Comparison of ENCODE assay signal across 22 mouse cellular contexts in the genomic region with DNA sequence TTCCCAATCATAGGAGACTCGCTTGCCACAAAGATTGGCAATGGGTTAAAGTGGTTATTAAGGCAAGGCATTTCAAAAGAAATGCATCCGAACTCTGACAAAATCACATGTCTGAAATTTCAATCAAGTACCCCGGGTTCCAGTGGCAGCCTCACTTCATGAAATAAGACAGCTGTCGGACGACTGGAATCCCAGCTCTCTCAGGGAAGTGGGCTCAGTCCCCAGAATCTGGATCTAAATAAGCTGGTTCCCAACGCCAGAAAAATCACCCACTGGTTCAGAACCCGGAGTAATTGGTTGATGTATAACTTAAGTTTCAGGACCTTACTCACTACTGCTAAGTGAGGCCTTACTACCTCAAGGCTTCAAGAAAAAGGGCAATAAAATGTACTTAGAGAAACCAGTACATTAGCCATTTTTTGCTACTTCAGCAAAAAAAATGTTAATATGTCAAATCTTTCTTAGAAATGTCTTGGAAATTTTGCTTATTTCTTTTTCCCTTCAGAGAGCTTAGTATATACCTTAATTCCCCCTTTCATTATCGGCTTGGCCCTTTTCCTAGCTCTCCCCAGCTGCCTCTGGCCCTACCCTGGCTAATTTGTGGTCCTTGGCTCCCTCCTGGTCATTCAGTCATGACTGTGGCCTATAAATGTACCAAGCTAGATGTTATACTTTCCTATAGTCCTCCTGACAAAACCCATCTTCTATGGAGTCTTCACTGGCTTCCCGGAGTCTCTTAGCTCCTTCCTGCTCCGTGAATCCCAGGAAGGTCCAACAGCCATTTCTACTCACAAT.
DNase-seq lines count a peak whose midpoint lies in the region; ATAC-seq and TF ChIP-seq lines count a peak whose summit lies in the region.
"Had no signal": no experiment of that assay in that cellular context is flagged by ENCODE, and none has a peak within 500 bp of the region (broad histone marks: within the 10 kb centered on the region; RNA-seq: fewer than 3 reads in every experiment).

No protein-coding gene starts in this region.

- no peak overlapping the region for H3K4me2 ChIP-seq in forebrain, embryonic 16.5 days (ENCODE audit: low read length)
- no peak overlapping the region for H3K4me2 ChIP-seq in forebrain, embryonic 15.5 days (replicated peaks)
- H3K4me2 ChIP-seq in kidney, embryonic 15.5 days, result peak overlapping the region; percentile 39; the same call in 1 of the 2 replicates
- no peak overlapping the region for H3K4me2 ChIP-seq in lung, embryonic 16.5 days (ENCODE audit: low read depth, low read length)
- H3K4me2 ChIP-seq in lung, postnatal 0 days (replicated peaks; ENCODE audit: low read depth, low read length), result no peak overlapping the region
- H3K4me2 ChIP-seq: heart, embryonic 12.5 days; hindbrain, embryonic 15.5 days; limb, embryonic 13.5 days; liver, embryonic 11.5 days; midbrain, embryonic 15.5 days had no signal

- H3K4me3 ChIP-seq in forebrain, embryonic 16.5 days (replicated peaks; ENCODE audit: low read length), result no peak overlapping the region
- no peak overlapping the region for H3K4me3 ChIP-seq in forebrain, embryonic 15.5 days
- H3K4me3 ChIP-seq in kidney, embryonic 15.5 days (replicated peaks), result no peak overlapping the region
- H3K4me3 ChIP-seq in lung, embryonic 16.5 days (ENCODE audit: low read length), result no peak overlapping the region
- H3K4me3 ChIP-seq in lung, postnatal 0 days (ENCODE audit: low read depth, low read length), result no peak overlapping the region
- H3K4me3 ChIP-seq: embryonic facial prominence, embryonic 12.5 days; heart, embryonic 12.5 days; hindbrain, embryonic 15.5 days; limb, embryonic 13.5 days; midbrain, embryonic 15.5 days had no signal

- 53% methylated on average over 10 of the region's 10 CpGs for WGBS in forebrain, embryonic 16.5 days
- 59% methylated on average over 10 of the region's 10 CpGs for WGBS in forebrain, embryonic 15.5 days
- 67% methylated on average over 10 of the region's 10 CpGs for WGBS in kidney, embryonic 15.5 days
- WGBS in lung, embryonic 16.5 days, result 64% methylated on average over 10 of the region's 10 CpGs
- 66% methylated on average over 10 of the region's 10 CpGs for WGBS in lung, postnatal 0 days

- H3K27ac ChIP-seq in forebrain, embryonic 16.5 days (ENCODE audit: low read length), result no peak overlapping the region
- H3K27ac ChIP-seq in forebrain, embryonic 15.5 days (replicated peaks), result no peak overlapping the region
- H3K27ac ChIP-seq in kidney, embryonic 15.5 days, result 0 out of 2 replicates have a peak overlapping the region, but pooled peaks have one; percentile 9
- H3K27ac ChIP-seq in lung, embryonic 16.5 days (ENCODE audit: low read length), result peak overlapping the region; percentile 61; the same call in 1 of the 2 replicates
- no peak overlapping the region for H3K27ac ChIP-seq in lung, postnatal 0 days (ENCODE audit: low read length)
- H3K27ac ChIP-seq: embryonic facial prominence, embryonic 12.5 days; hindbrain, embryonic 15.5 days; limb, embryonic 13.5 days; macrophage; midbrain, embryonic 15.5 days had no signal

- TF ChIP-seq EP300 in lung, postnatal 0 days (IDR thresholded peaks at IDR 0.05), result no peak

- H3K36me3 ChIP-seq in forebrain, embryonic 16.5 days (ENCODE audit: control insufficient read depth, insufficient read depth), result no peaks in the 10 kb centered on the region
- H3K36me3 ChIP-seq in forebrain, embryonic 15.5 days, result no peaks in the 10 kb centered on the region
- H3K36me3 ChIP-seq in kidney, embryonic 15.5 days, result no peaks in the 10 kb centered on the region
- H3K36me3 ChIP-seq in lung, embryonic 16.5 days (ENCODE audit: control insufficient read depth, insufficient read depth, low read length), result no peaks in the 10 kb centered on the region
- no peaks in the 10 kb centered on the region for H3K36me3 ChIP-seq in lung, postnatal 0 days (ENCODE audit: insufficient read depth, low read length)
- H3K36me3 ChIP-seq: embryonic facial prominence, embryonic 12.5 days; heart, embryonic 12.5 days; hindbrain, embryonic 15.5 days; limb, embryonic 13.5 days; midbrain, embryonic 15.5 days had no signal

- no peak overlapping the region for H3K9ac ChIP-seq in forebrain, embryonic 16.5 days (replicated peaks; ENCODE audit: low read depth, low read length)
- no peak overlapping the region for H3K9ac ChIP-seq in forebrain, embryonic 15.5 days (replicated peaks)
- H3K9ac ChIP-seq in kidney, embryonic 15.5 days, result no peak overlapping the region
- H3K9ac ChIP-seq in lung, embryonic 16.5 days (ENCODE audit: low read length), result no peak overlapping the region
- no peak overlapping the region for H3K9ac ChIP-seq in lung, postnatal 0 days (replicated peaks; ENCODE audit: low read depth)
- H3K9ac ChIP-seq: embryonic facial prominence, embryonic 12.5 days; heart, embryonic 12.5 days; hindbrain, embryonic 15.5 days; limb, embryonic 13.5 days; midbrain, embryonic 15.5 days had no signal

- no peak for DNase-seq in kidney, postnatal 25 days
- DNase-seq in lung, postnatal 0 days (ENCODE audit: low spot score), result no peak
- no peak for DNase-seq in spleen, postnatal 4 days (ENCODE audit: low spot score in 2 of 2)
- DNase-seq: adrenal gland, postnatal 25 days; cerebellum, adult 11-12 months; cerebellum, adult 9-11 months; gastrocnemius, postnatal 14 days; kidney, adult 11 months; right cerebral cortex, postnatal 25 days; thymus, postnatal 14 days had no signal

- H3K27me3 ChIP-seq in forebrain, embryonic 16.5 days (replicated peaks; ENCODE audit: control insufficient read depth, insufficient read depth, low read length), result no peaks in the 10 kb centered on the region
- no peaks in the 10 kb centered on the region for H3K27me3 ChIP-seq in forebrain, embryonic 15.5 days
- H3K27me3 ChIP-seq in kidney, embryonic 15.5 days, result no peaks in the 10 kb centered on the region
- H3K27me3 ChIP-seq in lung, embryonic 16.5 days (ENCODE audit: control insufficient read depth, insufficient read depth, low read depth, low read length), result no peaks in the 10 kb centered on the region
- no peaks in the 10 kb centered on the region for H3K27me3 ChIP-seq in lung, postnatal 0 days (replicated peaks; ENCODE audit: insufficient read depth, low read length)
- H3K27me3 ChIP-seq: embryonic facial prominence, embryonic 12.5 days; heart, embryonic 12.5 days; hindbrain, embryonic 15.5 days; limb, embryonic 13.5 days; midbrain, embryonic 15.5 days had no signal

- ATAC-seq in forebrain, embryonic 16.5 days, result peak; percentile 28; the same call in 1 of the 2 replicates
- ATAC-seq in forebrain, embryonic 15.5 days (replicated peaks), result no peak
- no peak for ATAC-seq in kidney, embryonic 15.5 days (replicated peaks; ENCODE audit: low FRiP score)
- ATAC-seq in lung, embryonic 16.5 days (ENCODE audit: low read depth), result peak; percentile 49; the same call in 1 of the 2 replicates
- no peak for ATAC-seq in lung, postnatal 0 days
- ATAC-seq: inflammation-experienced regulatory T-cells, adult 6 months; midbrain, embryonic 15.5 days had no signal

- H3K9me3 ChIP-seq in forebrain, embryonic 16.5 days (ENCODE audit: control insufficient read depth, low read length), result no peaks in the 10 kb centered on the region; the same call in 1 of the 2 replicates
- no peaks in the 10 kb centered on the region for H3K9me3 ChIP-seq in forebrain, embryonic 15.5 days
- H3K9me3 ChIP-seq in kidney, embryonic 15.5 days (replicated peaks), result no peaks in the 10 kb centered on the region
- no peaks in the 10 kb centered on the region for H3K9me3 ChIP-seq in lung, embryonic 16.5 days (ENCODE audit: control insufficient read depth, low read length)
- H3K9me3 ChIP-seq in lung, postnatal 0 days (ENCODE audit: low read length), result no peaks in the 10 kb centered on the region
- H3K9me3 ChIP-seq: embryonic facial prominence, embryonic 12.5 days; heart, embryonic 12.5 days; hindbrain, embryonic 15.5 days; limb, embryonic 13.5 days; midbrain, embryonic 15.5 days had no signal

- TF ChIP-seq CTCF in lung, postnatal 0 days (IDR thresholded peaks at IDR 0.05), result no peak

- peaks cover 6% of the 10 kb centered on the region for H3K4me1 ChIP-seq in forebrain, embryonic 16.5 days (replicated peaks; ENCODE audit: control insufficient read depth, insufficient read depth, low read length)
- H3K4me1 ChIP-seq in forebrain, embryonic 15.5 days, result 0 out of 2 replicates have a peak, but pooled peaks cover 4% of the 10 kb centered on the region
- H3K4me1 ChIP-seq in kidney, embryonic 15.5 days, result peaks cover 8% of the 10 kb centered on the region
- 0 out of 2 replicates have a peak, but pooled peaks cover 2% of the 10 kb centered on the region for H3K4me1 ChIP-seq in lung, embryonic 16.5 days (replicated peaks; ENCODE audit: control insufficient read depth, insufficient read depth, low read length)
- H3K4me1 ChIP-seq in lung, postnatal 0 days (ENCODE audit: insufficient read depth, low read depth, low read length), result no peaks in the 10 kb centered on the region
- H3K4me1 ChIP-seq: embryonic facial prominence, embryonic 12.5 days; heart, embryonic 12.5 days; hindbrain, embryonic 15.5 days; midbrain, embryonic 15.5 days had no signal

Comparison
In these comparisons a context has a peak if more than half of its experiments do, and no peak if none do; other contexts are left out.
1. ATAC-seq: peak in forebrain, embryonic 16.5 days (single experiment) and lung, embryonic 16.5 days (single experiment); none in forebrain, embryonic 15.5 days (single experiment), kidney, embryonic 15.5 days (single experiment) and lung, postnatal 0 days (single experiment).
2. H3K27ac ChIP-seq: peak in kidney, embryonic 15.5 days (single experiment) and lung, embryonic 16.5 days (single experiment); none in forebrain, embryonic 16.5 days (single experiment), forebrain, embryonic 15.5 days (single experiment) and lung, postnatal 0 days (single experiment).